In genomic region chr1:178303425-178303824, GRCm38 (mm10) we compare ENCODE assay signal across 9 mouse cellular contexts. TPM values are rescaled to one million over a fixed set of nuclear protein-coding genes. Genes with fewer than 3 reads are reported as not detected.
DNase-seq lines count a peak whose midpoint lies in the region; ATAC-seq and TF ChIP-seq lines count a peak whose summit lies in the region.
"Had no signal": no experiment of that assay in that cellular context is flagged by ENCODE, and none has a peak within 500 bp of the region (broad histone marks: within the 10 kb centered on the region; RNA-seq: fewer than 3 reads in every experiment).

No protein-coding gene starts in this region.

- H3K4me1 ChIP-seq in G1E (ENCODE audit: insufficient read depth, low read depth, low read length) = no peaks in the 10 kb centered on the region
- no peaks in the 10 kb centered on the region for H3K4me1 ChIP-seq in embryonic facial prominence, embryonic 14.5 days (ENCODE audit: control insufficient read depth, insufficient read depth, low read length)
- H3K4me1 ChIP-seq: limb, embryonic 15.5 days had no signal

- H3K4me2 ChIP-seq in embryonic facial prominence, embryonic 14.5 days (ENCODE audit: low read depth, low read length) = no peak overlapping the region
- H3K4me2 ChIP-seq: limb, embryonic 15.5 days had no signal

- ATAC-seq in G1E (ENCODE audit: extremely low read depth, insufficient number of reproducible peaks, low FRiP score, poor library complexity, severe bottlenecking) = 0 out of 2 replicates have a peak, but pooled peaks have one; percentile 22
- ATAC-seq in embryonic facial prominence, embryonic 14.5 days (ENCODE audit: low read depth) = no peak

- no peak for DNase-seq in G1E (ENCODE audit: low spot score)
- peak; percentile 86 for DNase-seq in adrenal gland, postnatal 10 days
- peak; percentile 72 for DNase-seq in embryonic facial prominence, embryonic 14.5 days (ENCODE audit: low spot score)
- DNase-seq in heart, postnatal 14 days = peak; percentile 81 to 86
- peak; percentile 62 to 88 for DNase-seq in layer of hippocampus, postnatal 25 days (ENCODE audit: extremely low spot score in 1 of 2, low spot score in 1 of 2)
- DNase-seq in lung, postnatal 36 days = peak; percentile 90
- DNase-seq in right cerebral cortex, postnatal 36 days (ENCODE audit: low spot score in 2 of 2) = peak; percentile 50 to 56
- DNase-seq in urinary bladder, postnatal 4 days (ENCODE audit: low spot score in 2 of 2) = peak; percentile 57 to 79

- no peak overlapping the region for H3K4me3 ChIP-seq in G1E (ENCODE audit: low read depth, low read length)
- no peak overlapping the region for H3K4me3 ChIP-seq in embryonic facial prominence, embryonic 14.5 days (ENCODE audit: low read depth, low read length)
- H3K4me3 ChIP-seq: limb, embryonic 15.5 days had no signal

- intact Hi-C loops in heart, postnatal 14 days (cut with DNase I) = loop anchor here (10.0 kb wide), 2 partner anchors 319 to 359 kb away; partner anchors contain the start of gene Catspere2

- H3K27me3 ChIP-seq in G1E (ENCODE audit: insufficient read depth, low read length) = peaks cover 3% of the 10 kb centered on the region; the same call in 1 of the 2 replicates
- no peaks in the 10 kb centered on the region for H3K27me3 ChIP-seq in embryonic facial prominence, embryonic 14.5 days (replicated peaks; ENCODE audit: control insufficient read depth, insufficient read depth, low read length)
- H3K27me3 ChIP-seq: limb, embryonic 15.5 days had no signal

- WGBS in embryonic facial prominence, embryonic 14.5 days = 25% methylated on average over 3 of the region's 3 CpGs

- no peak overlapping the region for H3K27ac ChIP-seq in embryonic facial prominence, embryonic 14.5 days (replicated peaks; ENCODE audit: low read depth, low read length)
- H3K27ac ChIP-seq: limb, embryonic 15.5 days had no signal

- peak; percentile 37; the same call in 1 of the 2 replicates for TF ChIP-seq CTCF in G1E (IDR thresholded peaks at IDR 0.05; ENCODE audit: low read depth, low read length)

- H3K36me3 ChIP-seq in G1E (replicated peaks) = no peaks in the 10 kb centered on the region
- no peaks in the 10 kb centered on the region for H3K36me3 ChIP-seq in embryonic facial prominence, embryonic 14.5 days (ENCODE audit: control insufficient read depth, insufficient read depth, low read length)
- H3K36me3 ChIP-seq: limb, embryonic 15.5 days had no signal

- H3K9ac ChIP-seq in embryonic facial prominence, embryonic 14.5 days (ENCODE audit: low read depth, low read length) = no peak overlapping the region
- H3K9ac ChIP-seq: limb, embryonic 15.5 days had no signal

- H3K9me3 ChIP-seq in G1E (replicated peaks) = peaks cover 3% of the 10 kb centered on the region
- peaks cover 4% of the 10 kb centered on the region; the same call in 1 of the 2 replicates for H3K9me3 ChIP-seq in embryonic facial prominence, embryonic 14.5 days (ENCODE audit: control insufficient read depth, low read length)

RNA-seq across cellular contexts. Expression of gene Cox20, which starts 15.5 kb away (rescaled TPM):
- total RNA-seq in G1E (2014; fragmentation: Nextera tagmentation) = 230 and 246 TPM in 2 replicates
- total RNA-seq in G1E (2017) = 135 and 179 TPM in 2 replicates
- polyA plus RNA-seq in G1E (2012) = 11.2 and 18.4 TPM in 2 replicates
- 10 to 100 TPM; 78.7 to 88.8 TPM for total RNA-seq in adrenal gland, postnatal 10 days (2021)
- polyA plus RNA-seq in embryonic facial prominence, embryonic 14.5 days (2014; fragmentation: Nextera tagmentation; extraction: Ambion mirVana) = 107 and 125 TPM in 2 replicates
- total RNA-seq in heart, postnatal 14 days (2021) = 100 to 1,000 TPM; 111 to 119 TPM
- 10 to 100 TPM; 38.4 to 39.1 TPM for total RNA-seq in layer of hippocampus, postnatal 25 days (2021)

RNA-seq across cellular contexts. Expression of gene Hnrnpu, which starts 34.2 kb away (rescaled TPM):
- 932 and 945 TPM in 2 replicates for total RNA-seq in G1E (2014; fragmentation: Nextera tagmentation)
- total RNA-seq in G1E (2017) = 331 and 441 TPM in 2 replicates
- polyA plus RNA-seq in G1E (2012) = 726 and 956 TPM in 2 replicates
- 100 to 1,000 TPM; 328 to 391 TPM for total RNA-seq in adrenal gland, postnatal 10 days (2021)
- polyA plus RNA-seq in embryonic facial prominence, embryonic 14.5 days (2014; fragmentation: Nextera tagmentation; extraction: Ambion mirVana) = 366 and 404 TPM in 2 replicates
- total RNA-seq in heart, postnatal 14 days (2021) = 100 to 1,000 TPM; 212 to 218 TPM
- 100 to 1,000 TPM; 348 to 416 TPM for total RNA-seq in layer of hippocampus, postnatal 25 days (2021)
